Mouse (Mus musculus): Measurements from ENCODE around the gene Olfr780. TPM values are rescaled to one million over a fixed set of nuclear protein-coding genes. Genes with fewer than 3 reads are reported as not detected.

The Olfr780 gene
- not detected in 2 replicates for polyA plus RNA-seq (2015; fragmentation: Nextera tagmentation; extraction: Ambion mirVana)

DNA sequence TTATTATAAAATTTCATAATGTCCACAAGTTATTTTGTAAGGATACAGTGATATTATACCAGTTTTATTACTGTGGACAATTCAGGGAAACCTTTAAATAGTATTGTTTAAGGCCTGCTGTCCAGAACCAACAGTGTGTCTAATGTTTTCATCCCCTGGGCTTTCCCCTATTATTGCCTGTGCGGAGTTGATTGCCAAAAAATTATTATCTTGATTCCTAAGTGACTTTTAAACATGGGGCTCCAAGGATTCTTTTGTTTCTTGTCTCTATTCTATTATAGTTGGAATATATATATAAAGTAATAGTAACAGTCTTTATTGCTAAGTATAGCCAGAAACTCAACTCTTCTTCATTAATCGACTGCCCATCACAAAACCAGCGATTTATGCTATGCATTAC is at the start of gene Olfr780:
Gene Olfr780, plus strand, starts transcription at position 301 of the 400 bp plus-strand sequence.

DNA sequence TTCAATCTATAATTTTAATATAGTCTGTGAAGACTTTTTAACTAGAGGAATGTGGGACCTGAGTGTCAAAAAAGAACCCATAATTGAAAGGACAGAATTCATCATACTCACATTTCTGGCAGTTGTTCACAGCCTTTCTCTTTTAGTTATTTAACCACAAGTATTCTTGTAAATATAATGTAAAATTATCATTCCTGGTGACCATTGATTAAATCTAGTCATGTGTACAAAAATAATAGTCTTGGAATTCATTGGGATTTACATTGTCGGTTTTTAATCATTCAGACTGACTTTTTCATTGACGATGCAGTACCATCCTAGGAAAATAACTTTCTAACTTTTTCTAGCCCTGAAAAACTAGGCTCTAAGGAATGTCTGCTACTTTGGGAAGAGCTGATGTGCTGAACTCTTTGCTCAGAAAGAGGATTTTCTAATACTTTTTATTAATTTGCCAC is 46.8 kb upstream of the Olfr780 start, which contains the start of gene Olfr777:
Gene Olfr777, minus strand, starts transcription at position 405 of the 455 bp plus-strand sequence.

DNA sequence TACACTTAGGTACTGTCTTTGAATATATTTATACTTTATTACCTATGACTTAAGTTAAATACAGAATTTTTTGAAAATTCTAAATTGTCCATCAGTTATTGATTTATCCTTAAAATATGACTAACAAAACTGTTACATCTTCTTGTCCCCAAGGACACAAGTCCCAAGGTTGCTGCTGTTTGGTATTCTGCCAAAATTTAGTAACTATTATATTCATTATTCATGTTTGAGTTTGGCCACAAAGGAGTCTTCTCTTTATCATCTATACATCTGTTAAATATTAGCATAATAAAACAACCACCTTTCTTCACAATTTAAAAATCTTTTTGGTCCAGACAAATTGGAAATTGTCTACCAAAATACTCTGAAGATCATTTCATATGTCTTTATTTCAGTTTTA is 10.6 kb downstream of the Olfr780 start, which contains the start of gene Olfr781:
Gene Olfr781, plus strand, starts transcription at position 301 of the 400 bp plus-strand sequence.

DNA sequence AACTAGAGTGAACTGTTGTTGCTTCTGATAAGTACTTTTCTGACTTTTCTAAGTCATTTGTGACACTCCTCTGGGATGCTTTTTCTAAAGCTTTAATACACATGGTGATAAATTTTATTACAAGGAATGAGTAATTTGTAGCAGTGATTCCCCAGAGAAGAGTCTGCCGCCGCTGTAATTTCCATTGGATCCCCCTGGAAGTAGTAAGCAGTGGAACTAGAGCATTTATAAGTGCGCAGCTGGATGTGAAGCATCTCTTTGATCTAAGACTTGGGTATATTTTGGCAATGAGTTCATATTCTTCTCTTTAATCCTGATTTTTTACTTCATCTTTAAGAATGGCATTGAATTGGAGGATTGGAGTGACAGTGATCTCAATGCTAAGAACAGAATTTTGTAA is 30.6 kb downstream of the Olfr780 start, which contains the start of gene Olfr782:
Gene Olfr782, plus strand, starts transcription at position 301 of the 400 bp plus-strand sequence.

Other genes with a start within 250 kb of the Olfr780 start
- not detected in 2 replicates for gene Olfr766-ps1, start 249.1 kb upstream of the Olfr780 start, polyA plus RNA-seq (2015; fragmentation: Nextera tagmentation; extraction: Ambion mirVana)
- not detected in 2 replicates for gene Olfr767, start 235.2 kb upstream of the Olfr780 start, polyA plus RNA-seq (2015; fragmentation: Nextera tagmentation; extraction: Ambion mirVana)
- not detected in 2 replicates for gene Olfr768, start 218.7 kb upstream of the Olfr780 start, polyA plus RNA-seq (2015; fragmentation: Nextera tagmentation; extraction: Ambion mirVana)
- gene Olfr769, start 200.3 kb upstream of the Olfr780 start, polyA plus RNA-seq (2015; fragmentation: Nextera tagmentation; extraction: Ambion mirVana), result not detected in 2 replicates
- gene Olfr770, start 179.1 kb upstream of the Olfr780 start, polyA plus RNA-seq (2015; fragmentation: Nextera tagmentation; extraction: Ambion mirVana), result not detected in 2 replicates
- not detected in 2 replicates for gene Olfr771, start 153.4 kb upstream of the Olfr780 start, polyA plus RNA-seq (2015; fragmentation: Nextera tagmentation; extraction: Ambion mirVana)
- not detected in 2 replicates for gene Olfr772, start 140.2 kb upstream of the Olfr780 start, polyA plus RNA-seq (2015; fragmentation: Nextera tagmentation; extraction: Ambion mirVana)
- not detected in 2 replicates for gene Olfr773, start 130.7 kb upstream of the Olfr780 start, polyA plus RNA-seq (2015; fragmentation: Nextera tagmentation; extraction: Ambion mirVana)
- gene Olfr774, start 81.9 kb upstream of the Olfr780 start, polyA plus RNA-seq (2015; fragmentation: Nextera tagmentation; extraction: Ambion mirVana), result not detected in 2 replicates
- not detected in 2 replicates for gene Olfr775, start 69.7 kb upstream of the Olfr780 start, polyA plus RNA-seq (2015; fragmentation: Nextera tagmentation; extraction: Ambion mirVana)
- gene Olfr776, start 59.0 kb upstream of the Olfr780 start, polyA plus RNA-seq (2015; fragmentation: Nextera tagmentation; extraction: Ambion mirVana), result not detected in 2 replicates
- not detected in 2 replicates for gene Olfr777, start 46.6 kb upstream of the Olfr780 start, polyA plus RNA-seq (2015; fragmentation: Nextera tagmentation; extraction: Ambion mirVana)
- gene Olfr781, start 10.7 kb downstream of the Olfr780 start, polyA plus RNA-seq (2015; fragmentation: Nextera tagmentation; extraction: Ambion mirVana), result not detected in 2 replicates
- gene Olfr782, start 30.7 kb downstream of the Olfr780 start, polyA plus RNA-seq (2015; fragmentation: Nextera tagmentation; extraction: Ambion mirVana), result not detected in 2 replicates
- gene Olfr784, start 66.0 kb downstream of the Olfr780 start, polyA plus RNA-seq (2015; fragmentation: Nextera tagmentation; extraction: Ambion mirVana), result 0.04 and 0.07 TPM in 2 replicates
- gene Olfr785, start 87.3 kb downstream of the Olfr780 start, polyA plus RNA-seq (2015; fragmentation: Nextera tagmentation; extraction: Ambion mirVana), result not detected in 2 replicates
- gene Olfr786, start 109.2 kb downstream of the Olfr780 start, polyA plus RNA-seq (2015; fragmentation: Nextera tagmentation; extraction: Ambion mirVana), result not detected in 2 replicates
- not detected in 2 replicates for gene Olfr787, start 143.7 kb downstream of the Olfr780 start, polyA plus RNA-seq (2015; fragmentation: Nextera tagmentation; extraction: Ambion mirVana)
- not detected in 2 replicates for gene Olfr788, start 152.9 kb downstream of the Olfr780 start, polyA plus RNA-seq (2015; fragmentation: Nextera tagmentation; extraction: Ambion mirVana)
- not detected in 2 replicates for gene Olfr789, start 166.6 kb downstream of the Olfr780 start, polyA plus RNA-seq (2015; fragmentation: Nextera tagmentation; extraction: Ambion mirVana)
- not detected in 2 replicates for gene Olfr790, start 180.4 kb downstream of the Olfr780 start, polyA plus RNA-seq (2015; fragmentation: Nextera tagmentation; extraction: Ambion mirVana)
- gene Olfr791, start 203.7 kb downstream of the Olfr780 start, polyA plus RNA-seq (2015; fragmentation: Nextera tagmentation; extraction: Ambion mirVana), result not detected in 2 replicates
- not detected in 2 replicates for gene Olfr792, start 221.0 kb downstream of the Olfr780 start, polyA plus RNA-seq (2015; fragmentation: Nextera tagmentation; extraction: Ambion mirVana)
- gene Olfr794, start 249.5 kb downstream of the Olfr780 start, polyA plus RNA-seq (2015; fragmentation: Nextera tagmentation; extraction: Ambion mirVana), result not detected in 2 replicates

Data from spleen, postnatal 0 days (tissue).